Mouse (Mus musculus) lung, embryonic 16.5 days (tissue): ENCODE results near the gene Lims1. TPM values are rescaled to one million over a fixed set of nuclear protein-coding genes. Genes with fewer than 3 reads are reported as not detected.

Experiments
- polyA plus RNA-seq: library from polyadenylated mRNA; unstranded; fragments of >200 nt; fragmentation: Nextera tagmentation; extraction: Ambion mirVana; gene quantifications from 2 replicates; pipeline ENCODE4 v1.2.1, GENCODE M21; 2015

Gene Lims1
- polyA plus RNA-seq, 1 experiment from 2014 or later: 237 TPM

Other genes starting within 250 kb of the Lims1 start
- not detected in 2 replicates for gene AW822073, start 98.5 kb upstream of the Lims1 start, polyA plus RNA-seq
- not detected in 2 replicates for gene Duxf3, start 90.8 kb upstream of the Lims1 start, polyA plus RNA-seq
- not detected in 2 replicates for gene Gm4981, start 86.8 kb upstream of the Lims1 start, polyA plus RNA-seq
- gene Gcc2, start 68.0 kb upstream of the Lims1 start, polyA plus RNA-seq: 67.5 and 83.6 TPM in 2 replicates
- gene Ranbp2, start 123.5 kb downstream of the Lims1 start, polyA plus RNA-seq: 26.0 and 29.1 TPM in 2 replicates
- 9.6 and 11.2 TPM in 2 replicates for gene Ccdc138, start 174.5 kb downstream of the Lims1 start, polyA plus RNA-seq